Mouse (Mus musculus): ENCODE results near the gene Bst2.

- no peak for TF ChIP-seq POLR2A (IDR thresholded peaks at IDR 0.05; ENCODE audit: borderline replicate concordance, extremely low read depth, insufficient read depth, insufficient read length, poor library complexity, severe bottlenecking)
- TF ChIP-seq CTCF (IDR thresholded peaks at IDR 0.05; ENCODE audit: borderline replicate concordance, extremely low read depth, insufficient read depth, insufficient read length), result no peak
Observed at GRCm38 (mm10) chr8:71525226-71526050, 11.8 kb downstream of the Bst2 start, which contains the start of gene Ccdc194.

All from brain, embryonic 14.5 days (tissue).